Mouse (Mus musculus) embryonic facial prominence, embryonic 11.5 days (tissue): ENCODE data around the gene Ppm1h. TPM values are rescaled to one million over a fixed set of nuclear protein-coding genes. Genes with fewer than 3 reads are reported as not detected.

Source experiments
- ATAC-seq: fragments of 200-750 bp; cut with Nextera tagmentation; replicated peaks from 2 replicates; pipeline ENCODE4 v1.8.0; 2017; ENCODE audit warnings: low read depth; ENCODE audit not compliant: insufficient number of reproducible peaks, low FRiP score, low TSS enrichment
- DNase-seq: peaks from one replicate; pipeline ENCODE4 v3.0.0-alpha.2; 2015; ENCODE audit warnings: low spot score
- H3K27ac ChIP-seq: fragments of 300-500 bp; sonication (generic); replicated peaks from 2 replicates; pipeline ENCODE4 v1.5.1; 2014; ENCODE audit warnings: mild to moderate bottlenecking, low read depth, low read length, control low read depth
- H3K27me3 ChIP-seq: fragments of 300-500 bp; sonication (generic); 2 replicates; pipeline ENCODE4 v1.6.1; 2014; ENCODE audit warnings: mild to moderate bottlenecking, low read length, moderate library complexity, mixed read lengths; ENCODE audit not compliant: control insufficient read depth, insufficient read depth
- H3K36me3 ChIP-seq: fragments of 300-500 bp; sonication (generic); replicated peaks from 2 replicates; pipeline ENCODE4 v1.6.1; 2014; ENCODE audit warnings: low read depth, mild to moderate bottlenecking, low read length, moderate library complexity, mixed read lengths; ENCODE audit not compliant: control insufficient read depth, insufficient read depth
- H3K4me1 ChIP-seq: fragments of 300-500 bp; sonication (generic); 2 replicates; pipeline ENCODE4 v1.6.1; 2014; ENCODE audit warnings: low read length, mixed read lengths; ENCODE audit not compliant: control insufficient read depth, insufficient read depth
- H3K4me2 ChIP-seq: fragments of 300-500 bp; sonication (generic); 2 replicates; pipeline ENCODE4 v1.6.1; 2014; ENCODE audit warnings: low read depth, mild to moderate bottlenecking, control low read depth, low read length, moderate library complexity
- H3K4me3 ChIP-seq: fragments of 300-500 bp; sonication (generic); 2 replicates; pipeline ENCODE4 v1.5.1; 2014; ENCODE audit warnings: low read depth, low read length, control low read depth
- H3K9ac ChIP-seq: fragments of 300-500 bp; sonication (generic); replicated peaks from 2 replicates; pipeline ENCODE4 v1.6.1; 2014; ENCODE audit warnings: mild to moderate bottlenecking, control low read depth, low read length
- H3K9me3 ChIP-seq: fragments of 300-500 bp; sonication (generic); replicated peaks from 2 replicates; pipeline ENCODE4 v1.6.1; 2016; ENCODE audit warnings: mild to moderate bottlenecking, low read length, inconsistent platforms, mixed read lengths; ENCODE audit not compliant: control insufficient read depth
- WGBS: fragments of 180-500 bp; shearing (Covaris S2); extraction: QIAGEN DNeasy Blood & Tissue Kit; methylation state at CpG from one replicate; pipeline ENCODE4 v1.1.7; 2014; 5-methylcytosine and 5-hydroxymethylcytosine counted together
- polyA plus RNA-seq: library from polyadenylated mRNA; unstranded; fragments of >200 nt; fragmentation: Nextera tagmentation; extraction: Ambion mirVana; gene quantifications from 2 replicates; pipeline ENCODE4 v1.2.1, GENCODE M21; 2014

Ppm1h gene
- polyA plus RNA-seq, 1 experiment from 2014 or later, result 4.5 TPM

GRCm38 (mm10) chr10:122985515-122986319 is 307.2 kb downstream of the Ppm1h start:
- peaks cover 4% of the 10 kb centered on the region for H3K36me3 ChIP-seq
- peak; percentile 85 for ATAC-seq

GRCm38 (mm10) chr10:122986320-122987225 is 308.0 kb downstream of the Ppm1h start:
- H3K4me2 ChIP-seq, result peak overlapping the region; percentile 69
- no peaks in the 10 kb centered on the region for H3K4me1 ChIP-seq
- H3K27ac ChIP-seq, result peak overlapping the region; percentile 100
- H3K36me3 ChIP-seq, result no peaks in the 10 kb centered on the region
- H3K27me3 ChIP-seq, result no peaks in the 10 kb centered on the region
- no peaks in the 10 kb centered on the region for H3K9me3 ChIP-seq
- WGBS, result 12% methylated on average over 47 of the region's 54 CpGs
- ATAC-seq (peak; percentile 78), DNase-seq (peak; percentile 87)
- H3K9ac ChIP-seq, result peak overlapping the region; percentile 100
- H3K4me3 ChIP-seq, result peak overlapping the region; percentile 96

More at GRCm38 (mm10) chr10:122985515-122986319, 307.2 kb downstream of the Ppm1h start:
- WGBS, result under 1% methylated on average over 55 of the region's 115 CpGs
- Histone ChIP-seq H3K27me3 (no peaks in the 10 kb centered on the region), H3K27ac (peak overlapping the region; percentile 100), H3K4me2 (peak overlapping the region; percentile 69), H3K9ac (peak overlapping the region; percentile 100), H3K4me1 (no peaks in the 10 kb centered on the region), H3K4me3 (peak overlapping the region; percentile 96), H3K9me3 (no peaks in the 10 kb centered on the region)
- DNase-seq, result peak; percentile 89

- WGBS, result 23% methylated on average over 9 of the region's 9 CpGs
- Histone ChIP-seq H3K4me1 (no peaks in the 10 kb centered on the region), H3K36me3 (no peaks in the 10 kb centered on the region), H3K27me3 (no peaks in the 10 kb centered on the region), H3K9ac (no peak overlapping the region; the same call in 1 of the 2 replicates), H3K27ac (no peak overlapping the region), H3K9me3 (no peaks in the 10 kb centered on the region), H3K4me2 (no peak overlapping the region), H3K4me3 (no peak overlapping the region)
- peak; percentile 71 for DNase-seq
- ATAC-seq, result no peak
These were observed 309.1 kb downstream of the Ppm1h start for GRCm38 (mm10) chr10:122987671-122988128.

- DNase-seq, result no peak
- ATAC-seq, result no peak
- H3K27ac ChIP-seq, result no peak overlapping the region
These were observed 309.8 kb downstream of the Ppm1h start for GRCm38 (mm10) chr10:122988372-122988771.

GRCm38 (mm10) chr10:122989916-122990315 is 311.4 kb downstream of the Ppm1h start:
- no peak for DNase-seq
- no peak for ATAC-seq
- Histone ChIP-seq H3K4me2 (no peak overlapping the region), H3K27ac (no peak overlapping the region), H3K9ac (no peak overlapping the region), H3K4me3 (no peak overlapping the region), H3K36me3 (no peaks in the 10 kb centered on the region), H3K27me3 (no peaks in the 10 kb centered on the region), H3K9me3 (no peaks in the 10 kb centered on the region), H3K4me1 (no peaks in the 10 kb centered on the region)
- WGBS, result 94% methylated on average over 9 of the region's 9 CpGs

More at GRCm38 (mm10) chr10:122988372-122988771, 309.8 kb downstream of the Ppm1h start:
- 86% methylated on average over 7 of the region's 7 CpGs for WGBS
- H3K4me3 ChIP-seq, result no peak overlapping the region
- H3K9me3 ChIP-seq, result no peaks in the 10 kb centered on the region
- H3K27me3 ChIP-seq, result no peaks in the 10 kb centered on the region
- H3K4me1 ChIP-seq, result no peaks in the 10 kb centered on the region
- no peak overlapping the region for H3K9ac ChIP-seq
- H3K4me2 ChIP-seq, result no peak overlapping the region
- H3K36me3 ChIP-seq, result no peaks in the 10 kb centered on the region

- Histone ChIP-seq H3K4me2 (no peak overlapping the region), H3K4me1 (no peaks in the 10 kb centered on the region), H3K4me3 (no peak overlapping the region), H3K9me3 (no peaks in the 10 kb centered on the region), H3K36me3 (peaks cover 4% of the 10 kb centered on the region), H3K27me3 (no peaks in the 10 kb centered on the region), H3K9ac (no peak overlapping the region), H3K27ac (no peak overlapping the region)
- WGBS, result 92% methylated on average over 6 of the region's 6 CpGs
- ATAC-seq, result no peak
- no peak for DNase-seq
These were observed 312.0 kb downstream of the Ppm1h start for GRCm38 (mm10) chr10:122990606-122991005.

GRCm38 (mm10) chr10:122991053-122991452 is 312.5 kb downstream of the Ppm1h start:
- Histone ChIP-seq H3K36me3 (peaks cover 6% of the 10 kb centered on the region), H3K9me3 (no peaks in the 10 kb centered on the region), H3K9ac (no peak overlapping the region), H3K4me2 (no peak overlapping the region), H3K4me3 (no peak overlapping the region), H3K27ac (no peak overlapping the region), H3K27me3 (no peaks in the 10 kb centered on the region), H3K4me1 (no peaks in the 10 kb centered on the region)
- WGBS, result 96% methylated on average over 9 of the region's 9 CpGs
- no peak for ATAC-seq
- DNase-seq, result no peak
